Mouse (Mus musculus): Measurements from ENCODE around the gene Tspan18.

The Tspan18 gene

GRCm38 (mm10) chr2:93182859-93183258 lies 151.4 kb downstream of the Tspan18 start:
- DNase-seq (ENCODE audit: low spot score), result no peak

GRCm38 (mm10) chr2:93180077-93180844 lies 154.0 kb downstream of the Tspan18 start:
- DNase-seq (ENCODE audit: low spot score), result peak; percentile 70

GRCm38 (mm10) chr2:93179603-93180002 lies 154.7 kb downstream of the Tspan18 start:
- DNase-seq (ENCODE audit: low spot score), result no peak

- DNase-seq (ENCODE audit: low spot score), result no peak
These were observed 156.0 kb downstream of the Tspan18 start for GRCm38 (mm10) chr2:93178313-93178677.

GRCm38 (mm10) chr2:93177668-93178312 lies 156.5 kb downstream of the Tspan18 start:
- DNase-seq (ENCODE audit: low spot score), result no peak

GRCm38 (mm10) chr2:93176871-93177667 lies 157.2 kb downstream of the Tspan18 start:
- DNase-seq (ENCODE audit: low spot score), result no peak

GRCm38 (mm10) chr2:93176193-93176798 lies 158.0 kb downstream of the Tspan18 start:
- DNase-seq (ENCODE audit: low spot score), result no peak

- no peak for DNase-seq (ENCODE audit: low spot score)
These were observed 158.6 kb downstream of the Tspan18 start for GRCm38 (mm10) chr2:93175721-93176120.

- no peak for DNase-seq (ENCODE audit: low spot score)
These were observed 159.0 kb downstream of the Tspan18 start for GRCm38 (mm10) chr2:93175278-93175677.

- DNase-seq (ENCODE audit: low spot score), result no peak
These were observed 160.1 kb downstream of the Tspan18 start for GRCm38 (mm10) chr2:93174159-93174558.

- DNase-seq (ENCODE audit: low spot score), result no peak
These were observed 161.8 kb downstream of the Tspan18 start for GRCm38 (mm10) chr2:93172460-93172859.

- no peak for DNase-seq (ENCODE audit: low spot score)
These were observed 162.4 kb downstream of the Tspan18 start for GRCm38 (mm10) chr2:93171929-93172328.

GRCm38 (mm10) chr2:93170845-93171200 lies 163.5 kb downstream of the Tspan18 start:
- DNase-seq (ENCODE audit: low spot score), result no peak

- DNase-seq (ENCODE audit: low spot score), result no peak
These were observed 164.0 kb downstream of the Tspan18 start for GRCm38 (mm10) chr2:93170156-93170844.

- DNase-seq (ENCODE audit: low spot score), result peak; percentile 48
These were observed 167.4 kb downstream of the Tspan18 start for GRCm38 (mm10) chr2:93166734-93167406.

GRCm38 (mm10) chr2:93166295-93166694 lies 168.0 kb downstream of the Tspan18 start:
- no peak for DNase-seq (ENCODE audit: low spot score)

- no peak for DNase-seq (ENCODE audit: low spot score)
These were observed 170.5 kb downstream of the Tspan18 start for GRCm38 (mm10) chr2:93163750-93164335.

- no peak for DNase-seq (ENCODE audit: low spot score)
These were observed 171.0 kb downstream of the Tspan18 start for GRCm38 (mm10) chr2:93163317-93163716.

GRCm38 (mm10) chr2:93162791-93163190 lies 171.5 kb downstream of the Tspan18 start:
- no peak for DNase-seq (ENCODE audit: low spot score)

GRCm38 (mm10) chr2:93161914-93162664 lies 172.2 kb downstream of the Tspan18 start:
- no peak for DNase-seq (ENCODE audit: low spot score)

Data from layer of hippocampus, adult 11-12 months (tissue).